8 mouse cellular contexts compared by ENCODE assay signal in the genomic region with DNA sequence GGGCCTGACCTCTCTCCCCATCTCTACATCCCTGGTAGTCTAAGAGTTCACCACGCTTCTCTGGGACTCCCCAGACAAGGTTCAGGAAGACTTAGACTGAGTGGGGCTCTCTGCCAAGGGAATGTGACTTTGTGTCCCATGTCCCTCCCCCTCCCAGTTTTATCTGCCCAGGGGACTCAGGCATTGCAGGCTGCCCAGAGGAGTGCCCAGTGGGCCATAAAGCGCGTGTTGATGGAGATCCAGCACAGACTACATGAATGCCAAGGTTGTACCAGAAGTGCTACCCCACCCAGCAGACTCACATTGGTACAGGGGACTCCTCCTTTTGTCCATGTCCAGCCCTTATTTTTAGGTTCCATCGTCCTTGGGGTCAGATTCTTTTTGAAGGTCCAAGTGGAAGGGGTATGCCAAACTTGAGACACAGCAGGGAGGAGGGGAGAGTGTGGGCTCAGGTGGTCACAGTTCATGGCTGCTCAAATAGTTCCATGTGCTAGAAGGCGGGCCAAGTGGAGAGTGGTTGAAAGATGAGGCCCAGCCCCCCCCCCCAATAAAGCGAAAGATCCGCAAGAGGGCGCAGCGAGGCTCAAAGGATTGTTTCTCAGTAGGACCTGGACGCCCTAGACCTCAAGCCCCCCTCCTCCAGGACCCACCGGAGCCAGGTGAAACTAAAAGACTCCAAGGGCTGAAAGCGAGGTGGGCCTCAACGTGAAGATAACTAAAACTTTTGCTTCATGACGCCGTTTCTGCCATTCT. TPM values are rescaled to one million over a fixed set of nuclear protein-coding genes. Genes with fewer than 3 reads are reported as not detected.
A peak's percentile ranks its signal among the peaks of the same experiment; 100 is the strongest.
DNase-seq lines count a peak whose midpoint lies in the region; ATAC-seq lines count a peak whose summit lies in the region.
"Had no signal": no experiment of that assay in that cellular context is flagged by ENCODE, and none has a peak within 500 bp of the region (broad histone marks: within the 10 kb centered on the region; RNA-seq: fewer than 3 reads in every experiment).

No protein-coding gene starts in this region.

- no peak for DNase-seq in kidney, postnatal 25 days
- DNase-seq in NIH3T3 (ENCODE audit: low read depth), result peak; percentile 38
- DNase-seq in thymus, adult 18-20 months, result no peak
- DNase-seq in layer of hippocampus, adult 9-11 months, result no peak

- H3K27me3 ChIP-seq in kidney, embryonic 16.5 days (ENCODE audit: insufficient read depth, low read length), result peaks cover 58% of the 10 kb centered on the region
- peaks cover 67% of the 10 kb centered on the region for H3K27me3 ChIP-seq in embryonic facial prominence, embryonic 15.5 days
- peaks cover 63% of the 10 kb centered on the region for H3K27me3 ChIP-seq in midbrain, embryonic 13.5 days

- H3K9me3 ChIP-seq in kidney, embryonic 16.5 days (ENCODE audit: low read length), result no peaks in the 10 kb centered on the region
- H3K9me3 ChIP-seq in embryonic facial prominence, embryonic 15.5 days (replicated peaks), result no peaks in the 10 kb centered on the region
- no peaks in the 10 kb centered on the region for H3K9me3 ChIP-seq in midbrain, embryonic 13.5 days

- H3K4me3 ChIP-seq in kidney, embryonic 16.5 days (ENCODE audit: low read length), result no peak overlapping the region
- H3K4me3 ChIP-seq in embryonic facial prominence, embryonic 15.5 days (replicated peaks), result no peak overlapping the region
- H3K4me3 ChIP-seq in midbrain, embryonic 13.5 days (replicated peaks), result no peak overlapping the region

- WGBS in kidney, embryonic 16.5 days, result 32% methylated on average over 15 of the region's 15 CpGs
- WGBS in embryonic facial prominence, embryonic 15.5 days, result 27% methylated on average over 15 of the region's 15 CpGs
- 30% methylated on average over 15 of the region's 15 CpGs for WGBS in midbrain, embryonic 13.5 days

- H3K4me1 ChIP-seq in kidney, embryonic 16.5 days (ENCODE audit: insufficient read depth, low read length), result peaks cover 20% of the 10 kb centered on the region
- H3K4me1 ChIP-seq in embryonic facial prominence, embryonic 15.5 days, result peaks cover 27% of the 10 kb centered on the region
- peaks cover 21% of the 10 kb centered on the region for H3K4me1 ChIP-seq in midbrain, embryonic 13.5 days (replicated peaks)

- ATAC-seq in kidney, embryonic 16.5 days (ENCODE audit: low FRiP score, low TSS enrichment), result no peak; the same call in 1 of the 2 replicates
- no peak for ATAC-seq in embryonic facial prominence, embryonic 15.5 days (ENCODE audit: insufficient number of reproducible peaks, low FRiP score, low TSS enrichment, low read depth)
- ATAC-seq in midbrain, embryonic 13.5 days, result peak; percentile 4; the same call in 1 of the 2 replicates

- no peaks in the 10 kb centered on the region for H3K36me3 ChIP-seq in kidney, embryonic 16.5 days (ENCODE audit: insufficient read depth, low read length)
- H3K36me3 ChIP-seq in embryonic facial prominence, embryonic 15.5 days, result no peaks in the 10 kb centered on the region
- H3K36me3 ChIP-seq in midbrain, embryonic 13.5 days, result no peaks in the 10 kb centered on the region

- H3K4me2 ChIP-seq in kidney, embryonic 16.5 days (replicated peaks; ENCODE audit: low read depth, low read length), result peak overlapping the region; percentile 23; the same call in 1 of the 2 replicates
- peak overlapping the region; percentile 33 for H3K4me2 ChIP-seq in embryonic facial prominence, embryonic 15.5 days (replicated peaks)
- peak overlapping the region; percentile 26 for H3K4me2 ChIP-seq in midbrain, embryonic 13.5 days (replicated peaks)

- no peak overlapping the region for H3K27ac ChIP-seq in kidney, embryonic 16.5 days (ENCODE audit: low read length)
- H3K27ac ChIP-seq in embryonic facial prominence, embryonic 15.5 days (replicated peaks), result no peak overlapping the region
- no peak overlapping the region for H3K27ac ChIP-seq in midbrain, embryonic 13.5 days

- no peak overlapping the region for H3K9ac ChIP-seq in kidney, embryonic 16.5 days (replicated peaks; ENCODE audit: low read length)
- no peak overlapping the region for H3K9ac ChIP-seq in embryonic facial prominence, embryonic 15.5 days
- H3K9ac ChIP-seq in midbrain, embryonic 13.5 days (replicated peaks), result no peak overlapping the region

RNA-seq across cellular contexts. Expression of a gene that starts 1.1 kb away (rescaled TPM):
- polyA plus RNA-seq in kidney, embryonic 16.5 days (2015; fragmentation: Nextera tagmentation; extraction: Ambion mirVana), result 0.08 TPM in 1 of 2 replicates, not detected in the other
- polyA plus RNA-seq in embryonic facial prominence, embryonic 15.5 days (2015; fragmentation: Nextera tagmentation; extraction: Ambion mirVana), result 0.20 and 0.21 TPM in 2 replicates
- polyA plus RNA-seq in midbrain, embryonic 13.5 days (2015; fragmentation: Nextera tagmentation; extraction: Ambion mirVana), result 0.12 TPM in 1 of 2 replicates, not detected in the other
- polyA plus RNA-seq: kidney, adult 2 months had no signal

RNA-seq across cellular contexts. Expression of a gene that starts 6.2 kb away (rescaled TPM):
- 0.81 and 1.1 TPM in 2 replicates for polyA plus RNA-seq in kidney, embryonic 16.5 days (2015; fragmentation: Nextera tagmentation; extraction: Ambion mirVana)
- 9.0 and 12.3 TPM in 2 replicates for polyA plus RNA-seq in embryonic facial prominence, embryonic 15.5 days (2015; fragmentation: Nextera tagmentation; extraction: Ambion mirVana)
- polyA plus RNA-seq in midbrain, embryonic 13.5 days (2015; fragmentation: Nextera tagmentation; extraction: Ambion mirVana), result not detected in 2 replicates
- polyA plus RNA-seq: kidney, adult 2 months had no signal

RNA-seq across cellular contexts. Expression of a gene that starts 20.3 kb away (rescaled TPM):
- 0.68 and 0.85 TPM in 2 replicates for polyA plus RNA-seq in kidney, embryonic 16.5 days (2015; fragmentation: Nextera tagmentation; extraction: Ambion mirVana)
- polyA plus RNA-seq in embryonic facial prominence, embryonic 15.5 days (2015; fragmentation: Nextera tagmentation; extraction: Ambion mirVana), result 24.4 and 34.2 TPM in 2 replicates
- polyA plus RNA-seq in midbrain, embryonic 13.5 days (2015; fragmentation: Nextera tagmentation; extraction: Ambion mirVana), result not detected in 2 replicates
- polyA plus RNA-seq: kidney, adult 2 months had no signal

RNA-seq across cellular contexts. Expression of a gene that starts 27.9 kb away (rescaled TPM):
- 0.94 and 1.1 TPM in 2 replicates for polyA plus RNA-seq in kidney, embryonic 16.5 days (2015; fragmentation: Nextera tagmentation; extraction: Ambion mirVana)
- polyA plus RNA-seq in embryonic facial prominence, embryonic 15.5 days (2015; fragmentation: Nextera tagmentation; extraction: Ambion mirVana), result 1.5 and 1.6 TPM in 2 replicates
- 12.8 and 15.0 TPM in 2 replicates for polyA plus RNA-seq in midbrain, embryonic 13.5 days (2015; fragmentation: Nextera tagmentation; extraction: Ambion mirVana)

RNA-seq across cellular contexts. Expression of a gene that starts 29.5 kb away (rescaled TPM):
- polyA plus RNA-seq in kidney, embryonic 16.5 days (2015; fragmentation: Nextera tagmentation; extraction: Ambion mirVana), result 157 and 160 TPM in 2 replicates
- polyA plus RNA-seq in embryonic facial prominence, embryonic 15.5 days (2015; fragmentation: Nextera tagmentation; extraction: Ambion mirVana), result 164 and 167 TPM in 2 replicates
- 110 TPM in 2 replicates for polyA plus RNA-seq in midbrain, embryonic 13.5 days (2015; fragmentation: Nextera tagmentation; extraction: Ambion mirVana)

Comparison
In these comparisons a context has a peak if more than half of its experiments do, and no peak if none do; other contexts are left out.
1. RNA of a gene that starts 20.3 kb away (polyA plus RNA-seq): 24.4 to 34.2 TPM in embryonic facial prominence, embryonic 15.5 days; 0.68 to 0.85 TPM in kidney, embryonic 16.5 days and not detected in midbrain, embryonic 13.5 days; every median in the first group is over 10 times any median in the second.
2. Peak in every context shown above with its lines, with median percentiles within 50 percentile points of each other: H3K4me2 ChIP-seq.